Mouse (Mus musculus): Measurements from ENCODE around the gene Slc35d1. TPM values are rescaled to one million over a fixed set of nuclear protein-coding genes. Genes with fewer than 3 reads are reported as not detected.

The Slc35d1 gene
- polyA plus RNA-seq, 1 experiment from 2014 or later = 5.4 TPM

DNA sequence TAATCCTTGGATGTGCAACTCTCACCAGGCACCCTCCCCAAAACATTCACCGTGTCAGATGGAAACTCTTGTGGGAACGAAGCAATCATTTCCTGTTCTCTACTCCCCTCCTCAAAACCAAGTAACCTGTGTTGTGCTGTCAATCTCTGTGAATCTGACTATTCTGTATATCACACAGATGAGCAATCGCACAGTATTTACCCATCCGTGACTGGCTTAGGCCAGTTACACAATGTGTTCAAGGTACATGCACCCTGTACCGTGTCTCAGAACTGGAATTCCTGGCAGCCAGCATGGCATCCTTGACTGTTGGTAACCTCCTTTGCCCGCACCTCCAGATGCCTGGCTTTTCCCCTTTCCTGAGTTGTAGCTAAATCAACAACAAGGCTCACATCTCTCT is 1.1 kb upstream of the Slc35d1 start:
- no peak for ATAC-seq (ENCODE audit: low FRiP score)
- Histone ChIP-seq H3K9me3 (no peaks in the 10 kb centered on the region), H3K4me2 (no peak overlapping the region), H3K36me3 (0 out of 2 replicates have a peak, but pooled peaks cover 4% of the 10 kb centered on the region), H3K4me3 (no peak overlapping the region), H3K9ac (no peak overlapping the region; the same call in 1 of the 2 replicates), H3K4me1 (replicated peaks) (peaks cover 28% of the 10 kb centered on the region), H3K27me3 (no peaks in the 10 kb centered on the region), H3K27ac (no peak overlapping the region)
- 88% methylated on average over 6 of the region's 6 CpGs for WGBS

DNA sequence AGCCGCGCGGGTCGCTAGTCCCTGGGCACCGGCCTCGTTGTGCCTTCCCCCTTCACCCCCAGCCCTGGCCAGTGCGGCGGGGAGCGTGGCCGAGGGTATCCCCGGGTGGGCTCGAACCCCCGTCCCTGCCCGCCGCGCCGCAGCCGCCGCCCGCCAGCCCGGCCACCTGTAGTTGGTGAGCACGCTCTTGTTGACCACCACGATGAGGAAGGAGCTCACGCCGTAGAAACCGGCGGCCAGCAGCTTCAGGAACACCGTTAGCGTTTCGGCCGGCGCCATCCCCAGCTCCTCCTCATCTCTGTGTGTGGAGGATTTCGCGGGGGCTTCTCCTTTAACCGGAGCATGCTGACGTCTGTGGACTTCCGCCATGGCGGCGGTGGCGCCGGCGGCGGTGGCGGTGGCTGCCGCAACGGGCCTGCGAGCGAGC is 453 bp downstream of the Slc35d1 start:
- Histone ChIP-seq H3K4me1 (replicated peaks) (peaks cover 28% of the 10 kb centered on the region), H3K4me3 (peak overlapping the region; percentile 89), H3K36me3 (peaks cover 12% of the 10 kb centered on the region), H3K27me3 (no peaks in the 10 kb centered on the region), H3K9me3 (no peaks in the 10 kb centered on the region), H3K9ac (peak overlapping the region; percentile 99), H3K27ac (peak overlapping the region; percentile 100), H3K4me2 (peak overlapping the region; percentile 72)
- 0% methylated on average over 32 of the region's 48 CpGs for whole genome bisulfite sequencing
- peak; percentile 86 for ATAC-seq (ENCODE audit: low FRiP score)

DNA sequence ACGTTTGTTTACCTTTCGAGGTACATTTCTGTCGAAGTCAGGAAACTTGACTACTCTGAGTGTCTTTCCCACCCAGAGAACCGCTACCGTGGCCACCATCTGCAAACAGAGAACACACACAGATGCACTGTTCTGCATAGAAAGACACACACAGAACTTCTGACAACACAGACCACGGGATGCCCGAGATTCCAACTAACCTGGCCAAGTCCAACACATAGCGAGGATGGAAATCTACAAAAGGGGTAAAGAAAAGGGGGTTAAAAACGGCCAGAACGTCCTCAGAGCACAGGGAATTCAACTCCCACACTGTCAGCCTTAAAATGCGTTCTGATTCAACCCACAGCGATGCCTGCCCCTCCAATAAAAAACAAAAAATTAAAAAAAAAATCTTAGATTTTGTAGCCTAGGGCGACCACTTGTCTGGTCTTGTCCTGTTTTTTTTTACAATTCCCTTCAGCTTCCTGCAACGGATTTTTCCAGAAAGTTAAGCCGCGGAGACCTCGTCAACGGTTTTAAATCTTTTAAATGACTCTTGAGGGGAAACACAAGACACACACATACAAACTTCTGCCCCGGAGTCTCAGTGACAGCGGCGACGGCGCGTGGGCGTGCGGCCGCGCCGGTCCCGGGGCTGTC is 986 bp downstream of the Slc35d1 start:
- Histone ChIP-seq H3K9me3 (no peaks in the 10 kb centered on the region), H3K9ac (peak overlapping the region; percentile 99), H3K27me3 (no peaks in the 10 kb centered on the region), H3K4me1 (replicated peaks) (peaks cover 28% of the 10 kb centered on the region), H3K4me3 (peak overlapping the region; percentile 89), H3K36me3 (peaks cover 17% of the 10 kb centered on the region), H3K27ac (peak overlapping the region; percentile 100), H3K4me2 (peak overlapping the region; percentile 72)
- WGBS = 4% methylated on average over 30 of the region's 30 CpGs
- ATAC-seq (ENCODE audit: low FRiP score) = no peak

GRCm38 (mm10) chr4:103208553-103208952 is 6.4 kb downstream of the Slc35d1 start:
- no peak overlapping the region for H3K4me3 ChIP-seq
- no peak overlapping the region for H3K4me2 ChIP-seq
- 96% methylated on average over 1 of the region's 1 CpGs for WGBS
- no peak for ATAC-seq (ENCODE audit: low FRiP score)
- H3K9me3 ChIP-seq = no peaks in the 10 kb centered on the region
- H3K36me3 ChIP-seq = peaks cover 51% of the 10 kb centered on the region
- H3K4me1 ChIP-seq (replicated peaks) = peaks cover 12% of the 10 kb centered on the region
- no peaks in the 10 kb centered on the region for H3K27me3 ChIP-seq
- H3K9ac ChIP-seq = no peak overlapping the region
- H3K27ac ChIP-seq = no peak overlapping the region

DNA sequence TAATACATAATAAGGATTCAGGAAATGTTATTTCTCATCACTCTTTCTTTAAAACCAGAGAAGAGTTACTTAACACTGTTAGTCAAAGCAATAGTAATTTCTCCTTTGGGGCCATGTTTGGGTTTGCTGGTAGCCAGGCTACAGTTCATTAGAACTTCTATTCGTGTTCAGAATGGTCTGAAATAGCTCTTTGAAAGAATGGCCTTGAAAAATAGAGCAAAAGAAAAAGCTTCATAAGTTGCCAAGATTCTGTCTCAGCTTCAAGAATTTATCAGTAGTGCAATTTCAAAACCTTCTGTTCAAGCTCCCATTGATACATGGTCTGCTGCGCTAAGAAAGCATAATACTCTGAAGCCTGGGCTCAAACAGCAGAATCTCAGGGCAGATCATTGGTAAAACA is 11.3 kb downstream of the Slc35d1 start:
- H3K27me3 ChIP-seq = no peaks in the 10 kb centered on the region
- no peak overlapping the region for H3K4me2 ChIP-seq
- H3K4me1 ChIP-seq (replicated peaks) = no peaks in the 10 kb centered on the region
- no peak overlapping the region for H3K9ac ChIP-seq
- H3K27ac ChIP-seq = no peak overlapping the region
- H3K36me3 ChIP-seq = peaks cover 54% of the 10 kb centered on the region
- WGBS = 75% methylated on average over 2 of the region's 2 CpGs
- H3K4me3 ChIP-seq = no peak overlapping the region
- no peaks in the 10 kb centered on the region for H3K9me3 ChIP-seq
- no peak for ATAC-seq (ENCODE audit: low FRiP score)

DNA sequence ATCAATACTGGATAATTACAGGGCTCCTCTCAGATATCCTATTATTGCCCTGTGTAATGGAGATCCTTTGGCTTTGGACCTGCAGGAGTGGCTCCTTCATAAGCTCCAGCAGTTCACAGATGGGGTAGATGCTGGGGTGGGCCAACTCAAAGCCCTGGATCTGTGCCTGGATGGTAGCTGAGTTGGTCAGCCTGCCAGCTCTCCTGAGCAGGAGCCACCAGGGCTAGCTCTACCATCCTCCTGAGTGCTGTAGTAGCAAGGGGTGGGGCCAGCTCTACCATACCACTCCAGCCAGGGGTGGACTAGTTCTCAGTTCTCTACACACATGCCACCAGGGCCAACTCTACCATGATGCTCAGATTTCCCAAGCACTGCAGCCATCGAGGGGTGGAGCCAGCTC is 14.9 kb downstream of the Slc35d1 start:
- no peak overlapping the region for H3K9ac ChIP-seq
- no peak for ATAC-seq (ENCODE audit: low FRiP score)

GRCm38 (mm10) chr4:103199086-103199485 is 15.9 kb downstream of the Slc35d1 start:
- 45% methylated on average over 4 of the region's 4 CpGs for WGBS
- H3K27ac ChIP-seq = no peak overlapping the region

More for the DNA sequence above, 14.9 kb downstream of the Slc35d1 start:
- Histone ChIP-seq H3K4me1 (replicated peaks) (no peaks in the 10 kb centered on the region), H3K27ac (no peak overlapping the region), H3K4me2 (no peak overlapping the region), H3K4me3 (no peak overlapping the region), H3K27me3 (no peaks in the 10 kb centered on the region), H3K9me3 (no peaks in the 10 kb centered on the region), H3K36me3 (peaks cover 41% of the 10 kb centered on the region)
- 89% methylated on average over 1 of the region's 1 CpGs for WGBS

DNA sequence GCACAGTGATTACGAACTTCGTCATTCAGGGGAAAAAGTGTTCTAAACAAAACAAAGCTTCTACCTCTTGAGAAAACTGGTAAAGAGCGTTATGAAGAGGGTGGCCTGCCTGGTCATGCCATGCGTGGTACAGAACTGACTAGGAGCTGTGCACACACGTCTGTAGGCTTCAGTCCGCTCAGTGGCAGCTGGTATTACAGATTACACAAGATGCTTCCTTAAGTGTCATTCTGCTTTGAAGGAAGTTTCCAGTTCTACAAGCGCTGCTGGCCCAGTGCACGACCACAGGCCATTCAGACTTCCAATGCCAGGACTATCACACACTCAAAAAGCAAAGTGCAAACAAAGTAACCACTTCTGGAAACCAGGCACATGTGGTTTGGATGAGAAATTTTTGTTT is 17.6 kb downstream of the Slc35d1 start:
- Histone ChIP-seq H3K9ac (no peak overlapping the region), H3K4me2 (no peak overlapping the region), H3K36me3 (peaks cover 44% of the 10 kb centered on the region), H3K9me3 (no peaks in the 10 kb centered on the region), H3K4me3 (no peak overlapping the region), H3K27ac (no peak overlapping the region), H3K27me3 (no peaks in the 10 kb centered on the region), H3K4me1 (replicated peaks) (no peaks in the 10 kb centered on the region)
- WGBS = 92% methylated on average over 8 of the region's 8 CpGs
- ATAC-seq (ENCODE audit: low FRiP score) = no peak

More at GRCm38 (mm10) chr4:103199086-103199485, 15.9 kb downstream of the Slc35d1 start:
- no peak overlapping the region for H3K4me3 ChIP-seq
- no peaks in the 10 kb centered on the region for H3K27me3 ChIP-seq
- H3K9ac ChIP-seq = no peak overlapping the region
- no peak for ATAC-seq (ENCODE audit: low FRiP score)
- no peak overlapping the region for H3K4me2 ChIP-seq
- H3K9me3 ChIP-seq = no peaks in the 10 kb centered on the region
- no peaks in the 10 kb centered on the region for H3K4me1 ChIP-seq (replicated peaks)
- H3K36me3 ChIP-seq = peaks cover 33% of the 10 kb centered on the region

DNA sequence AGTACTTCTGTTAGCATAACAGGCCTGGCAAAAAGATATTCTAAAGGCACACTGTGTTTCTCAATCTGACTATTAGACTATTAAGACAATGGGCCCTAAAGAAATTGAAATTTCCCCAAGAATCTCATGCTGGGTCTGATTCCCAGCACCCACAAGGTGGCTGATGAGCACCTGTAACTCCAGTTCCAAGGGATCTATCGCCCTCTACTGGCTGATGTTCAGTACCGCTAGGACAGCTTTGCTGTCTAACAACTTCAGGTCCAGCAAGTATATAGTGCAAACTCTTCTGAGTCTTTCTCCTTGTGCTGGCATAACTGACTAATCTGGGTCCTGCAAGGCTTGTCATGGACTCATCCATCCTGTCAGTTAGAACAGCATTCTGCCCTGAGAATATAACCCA is 22.5 kb downstream of the Slc35d1 start:
- H3K36me3 ChIP-seq = peaks cover 61% of the 10 kb centered on the region
- H3K4me3 ChIP-seq = no peak overlapping the region
- ATAC-seq (ENCODE audit: low FRiP score) = no peak
- H3K27me3 ChIP-seq = no peaks in the 10 kb centered on the region
- no peak overlapping the region for H3K27ac ChIP-seq
- H3K4me2 ChIP-seq = no peak overlapping the region
- H3K9me3 ChIP-seq = no peaks in the 10 kb centered on the region
- no peaks in the 10 kb centered on the region for H3K4me1 ChIP-seq (replicated peaks)
- 82% methylated on average over 2 of the region's 2 CpGs for WGBS
- no peak overlapping the region for H3K9ac ChIP-seq

DNA sequence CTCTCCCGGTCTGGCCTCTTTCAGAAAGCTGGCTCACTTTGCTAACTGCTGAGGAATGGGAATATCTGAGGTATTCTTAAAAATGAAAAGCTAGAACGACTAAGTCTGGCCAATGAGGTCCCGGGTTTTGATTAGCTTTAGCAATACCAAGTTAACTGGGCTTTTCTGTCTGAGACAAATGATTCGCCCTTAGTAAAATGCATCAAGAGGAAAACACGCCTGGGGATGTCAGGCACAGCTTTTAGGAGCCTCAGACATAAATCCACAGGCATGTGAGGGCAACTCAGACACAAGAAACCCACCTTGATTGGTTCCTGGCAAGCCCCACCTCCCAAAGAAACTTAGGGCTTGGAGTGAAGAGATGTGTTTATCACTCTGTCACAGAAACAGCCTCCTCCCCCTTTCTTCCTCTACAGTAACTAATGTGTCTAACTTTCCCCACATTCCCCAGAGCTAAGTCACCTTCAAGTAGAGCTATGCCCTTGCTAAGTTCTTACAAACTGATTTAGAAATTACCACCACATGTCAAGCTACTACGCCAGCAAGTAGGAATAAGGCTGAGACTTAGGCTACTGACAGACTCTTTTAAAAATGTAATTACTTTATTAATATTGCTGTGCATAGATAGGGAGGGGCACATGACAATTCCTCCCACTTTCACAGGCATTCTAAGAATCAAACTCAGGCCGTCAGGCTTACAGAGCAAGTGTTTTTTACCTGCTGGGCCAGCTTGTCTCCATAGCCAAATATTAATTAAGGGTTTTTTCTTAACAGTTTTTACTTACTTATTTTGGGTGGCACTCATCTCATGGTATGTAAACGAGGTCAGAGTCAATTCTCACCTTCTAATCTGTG is 26.0 kb downstream of the Slc35d1 start:
- Histone ChIP-seq H3K27ac (no peak overlapping the region), H3K4me3 (no peak overlapping the region), H3K27me3 (no peaks in the 10 kb centered on the region), H3K36me3 (peaks cover 65% of the 10 kb centered on the region), H3K9ac (no peak overlapping the region), H3K4me2 (no peak overlapping the region), H3K4me1 (replicated peaks) (no peaks in the 10 kb centered on the region), H3K9me3 (no peaks in the 10 kb centered on the region)
- WGBS = 93% methylated on average over 8 of the region's 8 CpGs
- no peak for ATAC-seq (ENCODE audit: low FRiP score)

GRCm38 (mm10) chr4:103180300-103180888 is 34.6 kb downstream of the Slc35d1 start:
- Histone ChIP-seq H3K4me2 (no peak overlapping the region), H3K27me3 (no peaks in the 10 kb centered on the region), H3K9me3 (no peaks in the 10 kb centered on the region), H3K36me3 (peaks cover 23% of the 10 kb centered on the region), H3K4me3 (no peak overlapping the region), H3K4me1 (replicated peaks) (peaks cover 20% of the 10 kb centered on the region), H3K27ac (no peak overlapping the region), H3K9ac (no peak overlapping the region)
- WGBS = 55% methylated on average over 8 of the region's 8 CpGs
- ATAC-seq (ENCODE audit: low FRiP score) = no peak; the same call in 1 of the 2 replicates

- H3K27me3 ChIP-seq = no peaks in the 10 kb centered on the region
- no peak overlapping the region for H3K9ac ChIP-seq
- H3K4me3 ChIP-seq = no peak overlapping the region
- no peaks in the 10 kb centered on the region for H3K9me3 ChIP-seq
- peaks cover 20% of the 10 kb centered on the region for H3K4me1 ChIP-seq (replicated peaks)
- ATAC-seq (ENCODE audit: low FRiP score) = no peak
- H3K27ac ChIP-seq = no peak overlapping the region
- H3K36me3 ChIP-seq = peaks cover 18% of the 10 kb centered on the region
- 48% methylated on average over 3 of the region's 3 CpGs for WGBS
- H3K4me2 ChIP-seq = no peak overlapping the region
Observed at GRCm38 (mm10) chr4:103179581-103179980, 35.4 kb downstream of the Slc35d1 start.
